Mouse (Mus musculus) cortical plate, adult 2 months (tissue): ENCODE results near the gene Ndrg3.

Source experiments
- CTCF ChIP-seq: fragments of 200-500 bp; IDR thresholded peaks from 2 replicates; pipeline ENCODE4 v1.5.1; 2011; ENCODE audit warnings: mild to moderate bottlenecking, control low read depth, low read length; ENCODE audit not compliant: insufficient read depth; ENCODE audit errors: extremely low read depth
- POLR2A ChIP-seq: fragments of 200-500 bp; IDR thresholded peaks from 2 replicates; pipeline ENCODE4 v1.6.1; 2011; ENCODE audit warnings: mild to moderate bottlenecking, low read length, control low read depth; ENCODE audit not compliant: insufficient read depth; ENCODE audit errors: extremely low read depth

DNA sequence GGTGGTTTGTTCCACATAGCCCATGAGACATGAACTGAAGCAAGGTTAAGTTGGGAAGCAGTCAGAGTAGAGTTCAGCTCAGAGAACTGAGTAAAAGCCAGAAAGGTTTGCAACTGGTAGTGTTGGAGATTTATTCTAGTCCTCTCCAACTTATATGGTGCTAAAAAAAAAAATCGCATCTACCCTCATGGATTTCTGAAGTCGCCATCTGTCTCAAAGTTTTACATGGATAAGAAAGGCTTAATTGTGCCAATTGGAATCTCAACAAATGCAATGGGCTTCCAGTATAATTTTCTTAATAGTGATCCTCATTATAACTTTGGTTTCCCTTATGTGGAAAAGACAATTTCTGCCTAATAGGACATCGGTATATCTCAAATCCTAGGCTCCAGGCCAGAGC is 41.0 kb downstream of the Ndrg3 start:
- no peak for TF ChIP-seq POLR2A
- no peak for TF ChIP-seq CTCF
